Mouse (Mus musculus) central nervous system, embryonic 18 days (tissue): ENCODE measurements around the gene Vmn1r193. TPM values are rescaled to one million over a fixed set of nuclear protein-coding genes. Genes with fewer than 3 reads are reported as not detected.

ENCODE experiments used
- polyA plus RNA-seq: library from polyadenylated mRNA; depleted of rRNA; stranded (reverse); fragments of >200 nt; gene quantifications from 2 replicates; pipeline ENCODE4 v1.2.3, GENCODE M21; 2012; rRNA removed

Vmn1r193 gene
- polyA plus RNA-seq = not detected in 2 replicates

GRCm38 (mm10) chr13:22223060-22223459, at the start of gene Vmn1r193:
Vmn1r193 (minus strand) TSS chr13:22223160.

GRCm38 (mm10) chr13:22270222-22270621, 47.3 kb upstream of the Vmn1r193 start, which contains the start of gene Vmn1r195:
Vmn1r195 (plus strand) TSS chr13:22270522.

GRCm38 (mm10) chr13:22243915-22244314, 21.0 kb upstream of the Vmn1r193 start, which contains the start of gene Vmn1r194:
Vmn1r194 (plus strand) TSS chr13:22244215.

GRCm38 (mm10) chr13:22191041-22191440, 31.9 kb downstream of the Vmn1r193 start, which contains the start of gene Vmn1r192:
Vmn1r192 (minus strand) TSS chr13:22191141.

GRCm38 (mm10) chr13:22183869-22184268, 39.1 kb downstream of the Vmn1r193 start, which contains the start of gene Vmn1r191:
Vmn1r191 (minus strand) TSS chr13:22183969.

Other genes with a start within 250 kb of the Vmn1r193 start
- 0.03 and 0.04 TPM in 2 replicates for gene Pom121l2, start 242.0 kb downstream of the Vmn1r193 start, polyA plus RNA-seq
- not detected in 2 replicates for gene Prss16, start 213.4 kb downstream of the Vmn1r193 start, polyA plus RNA-seq
- gene Hist1h2ah, start 187.6 kb downstream of the Vmn1r193 start, polyA plus RNA-seq = 0.89 and 1.4 TPM in 2 replicates
- 2.4 and 3.9 TPM in 2 replicates for gene Hist1h2bk, start 187.3 kb downstream of the Vmn1r193 start, polyA plus RNA-seq
- gene Hist1h4i, start 181.8 kb downstream of the Vmn1r193 start, polyA plus RNA-seq = 7.9 and 9.4 TPM in 2 replicates
- gene Hist1h2ag, start 180.2 kb downstream of the Vmn1r193 start, polyA plus RNA-seq = 6.1 and 6.9 TPM in 2 replicates
- 3.2 and 4.0 TPM in 2 replicates for gene Hist1h2bj, start 179.9 kb downstream of the Vmn1r193 start, polyA plus RNA-seq
- gene Vmn1r188, start 138.7 kb downstream of the Vmn1r193 start, polyA plus RNA-seq = 0.01 TPM in 2 replicates
- gene Vmn1r189, start 117.3 kb downstream of the Vmn1r193 start, polyA plus RNA-seq = not detected in 2 replicates
- gene Vmn1r191, start 39.2 kb downstream of the Vmn1r193 start, polyA plus RNA-seq = not detected in 2 replicates
- gene Vmn1r192, start 32.0 kb downstream of the Vmn1r193 start, polyA plus RNA-seq = not detected in 2 replicates
- gene Vmn1r194, start 21.1 kb upstream of the Vmn1r193 start, polyA plus RNA-seq = not detected in 2 replicates
- gene Vmn1r195, start 47.4 kb upstream of the Vmn1r193 start, polyA plus RNA-seq = not detected in 2 replicates
- not detected in 2 replicates for gene Vmn1r196, start 66.8 kb upstream of the Vmn1r193 start, polyA plus RNA-seq
- not detected in 2 replicates for gene Vmn1r197, start 101.4 kb upstream of the Vmn1r193 start, polyA plus RNA-seq
- not detected in 2 replicates for gene Vmn1r198, start 127.2 kb upstream of the Vmn1r193 start, polyA plus RNA-seq
- gene Vmn1r199, start 156.7 kb upstream of the Vmn1r193 start, polyA plus RNA-seq = not detected in 2 replicates
- 0.05 TPM in 2 replicates for gene Vmn1r200, start 167.2 kb upstream of the Vmn1r193 start, polyA plus RNA-seq
- gene Vmn1r201, start 248.8 kb upstream of the Vmn1r193 start, polyA plus RNA-seq = not detected in 2 replicates